8 mouse cellular contexts compared by ENCODE assay signal in genomic region chr7:79810611-79811506, GRCm38 (mm10). TPM values are rescaled to one million over a fixed set of nuclear protein-coding genes. Genes with fewer than 3 reads are reported as not detected.
DNase-seq lines count a peak whose midpoint lies in the region; ATAC-seq and TF ChIP-seq lines count a peak whose summit lies in the region.

Gene Mesp2, plus strand, starts transcription at chr7:79810727.

- WGBS in hindbrain, embryonic 14.5 days = 22% methylated on average over 65 of the region's 71 CpGs
- 19% methylated on average over 71 of the region's 71 CpGs for WGBS in thymus, adult 2 months

- H3K36me3 ChIP-seq in ES-Bruce4 (ENCODE audit: control insufficient read depth, insufficient read depth, low read length, poor library complexity, severe bottlenecking) = no peaks in the 10 kb centered on the region
- H3K36me3 ChIP-seq in hindbrain, embryonic 14.5 days (replicated peaks; ENCODE audit: control insufficient read depth, insufficient read depth) = no peaks in the 10 kb centered on the region
- no peaks in the 10 kb centered on the region for H3K36me3 ChIP-seq in thymus, adult 2 months (ENCODE audit: control insufficient read depth, insufficient read depth, low read length)

- peak within 1 kb of the TSS; percentile 16; the same call in 1 of the 2 replicates for H3K9ac ChIP-seq in ES-Bruce4 (ENCODE audit: low read depth, poor library complexity, severe bottlenecking)
- H3K9ac ChIP-seq in hindbrain, embryonic 14.5 days = peak within 1 kb of the TSS; percentile 54

- peak; percentile 65; the same call in 1 of the 2 replicates for ATAC-seq in hindbrain, embryonic 14.5 days (ENCODE audit: low FRiP score)

- H3K27ac ChIP-seq in ES-Bruce4 (ENCODE audit: insufficient read depth, low read length) = no peak within 1 kb of the TSS
- no peak within 1 kb of the TSS for H3K27ac ChIP-seq in hindbrain, embryonic 14.5 days
- H3K27ac ChIP-seq in thymus, adult 2 months (ENCODE audit: control insufficient read depth, insufficient read depth, low read length) = no peak within 1 kb of the TSS

- no peaks in the 10 kb centered on the region for H3K9me3 ChIP-seq in ES-Bruce4 (replicated peaks; ENCODE audit: control insufficient read depth, insufficient read depth, low read length, poor library complexity, severe bottlenecking)
- no peaks in the 10 kb centered on the region for H3K9me3 ChIP-seq in hindbrain, embryonic 14.5 days (ENCODE audit: control insufficient read depth, low read length)

- H3K4me2 ChIP-seq in hindbrain, embryonic 14.5 days (replicated peaks) = peak within 1 kb of the TSS; percentile 70

- TF ChIP-seq POLR2A in ES-Bruce4 (IDR thresholded peaks at IDR 0.05; ENCODE audit: insufficient read depth, low read length) = no peak
- no peak for TF ChIP-seq POLR2A in thymus, adult 2 months (IDR thresholded peaks at IDR 0.05; ENCODE audit: control insufficient read depth, extremely low read depth, insufficient read depth, low read length, poor library complexity)

- DNase-seq in c-Kit-positive CD71-positive TER-119-positive erythroid progenitor cells, embryonic 14.5 days (ENCODE audit: low spot score) = peak; percentile 40
- peak; percentile 42 to 53 for DNase-seq in frontal cortex, postnatal 25 days (ENCODE audit: low spot score in 2 of 2)
- peak; percentile 83 for DNase-seq in hindbrain, embryonic 14.5 days (ENCODE audit: low spot score)
- DNase-seq in layer of hippocampus, postnatal 36 days = peak; percentile 71 to 73
- peak; percentile 81 for DNase-seq in lung, postnatal 10 days
- peak; percentile 74 for DNase-seq in ovary, postnatal 14 days (ENCODE audit: low spot score)
- peak; percentile 74 for DNase-seq in thymus, adult 2 months

- TF ChIP-seq EP300 in ES-Bruce4 (IDR thresholded peaks at IDR 0.05; ENCODE audit: insufficient read depth, low read depth, low read length) = no peak; the same call in 1 of the 2 replicates

- TF ChIP-seq CTCF in ES-Bruce4 (IDR thresholded peaks at IDR 0.05; ENCODE audit: low read depth, low read length) = no peak
- TF ChIP-seq CTCF in thymus, adult 2 months (IDR thresholded peaks at IDR 0.05; ENCODE audit: borderline replicate concordance, control insufficient read depth, extremely low read depth, insufficient read depth, low read length, poor library complexity) = no peak

- no peaks in the 10 kb centered on the region; the same call in 1 of the 2 replicates for H3K27me3 ChIP-seq in ES-Bruce4 (ENCODE audit: control insufficient read depth, insufficient read depth, low read length, poor library complexity, severe bottlenecking)
- H3K27me3 ChIP-seq in hindbrain, embryonic 14.5 days (ENCODE audit: control insufficient read depth, insufficient read depth, low read length) = peaks cover 6% of the 10 kb centered on the region; the same call in 1 of the 2 replicates
- no peaks in the 10 kb centered on the region for H3K27me3 ChIP-seq in thymus, adult 2 months (ENCODE audit: control insufficient read depth, insufficient read depth, low read length)

- peak within 1 kb of the TSS; percentile 39 for H3K4me3 ChIP-seq in ES-Bruce4 (ENCODE audit: low read depth, low read length)
- H3K4me3 ChIP-seq in hindbrain, embryonic 14.5 days (replicated peaks; ENCODE audit: low read length) = peak within 1 kb of the TSS; percentile 34
- H3K4me3 ChIP-seq in thymus, adult 2 months (ENCODE audit: control insufficient read depth, insufficient read depth, low read length) = no peak within 1 kb of the TSS

- H3K4me1 ChIP-seq in ES-Bruce4 (ENCODE audit: control insufficient read depth, insufficient read depth, low read length) = no peaks in the 10 kb centered on the region
- no peaks in the 10 kb centered on the region; the same call in 1 of the 2 replicates for H3K4me1 ChIP-seq in hindbrain, embryonic 14.5 days (replicated peaks; ENCODE audit: control insufficient read depth, insufficient read depth, low read length)
- peaks cover 6% of the 10 kb centered on the region for H3K4me1 ChIP-seq in thymus, adult 2 months (replicated peaks; ENCODE audit: control insufficient read depth, insufficient read depth, low read length)

RNA-seq across cellular contexts. Expression of gene Mesp2, which starts in this region (rescaled TPM):
- 1.2 and 1.5 TPM in 2 replicates for polyA plus RNA-seq in ES-Bruce4 (2011; ENCODE audit: insufficient read depth, insufficient read length, low read depth, missing spikeins)
- 1.3 and 1.4 TPM in 2 replicates for polyA plus RNA-seq in hindbrain, embryonic 14.5 days (2014; fragmentation: Nextera tagmentation; extraction: Ambion mirVana)
- total RNA-seq in layer of hippocampus, postnatal 36 days (2021) = 1 to 10 TPM; 1.1 to 1.6 TPM
- 0.41 and 0.47 TPM in 2 replicates for polyA plus RNA-seq in thymus, adult 2 months (2012; rRNA removed)

Comparison
In these comparisons a context has a peak if more than half of its experiments do, and no peak if none do; other contexts are left out.
1. Peak in DNase-seq in thymus, adult 2 months; RNA of the gene not detected or under 1 TPM.